Mouse (Mus musculus): ENCODE data around the gene Ncs1.

DNA sequence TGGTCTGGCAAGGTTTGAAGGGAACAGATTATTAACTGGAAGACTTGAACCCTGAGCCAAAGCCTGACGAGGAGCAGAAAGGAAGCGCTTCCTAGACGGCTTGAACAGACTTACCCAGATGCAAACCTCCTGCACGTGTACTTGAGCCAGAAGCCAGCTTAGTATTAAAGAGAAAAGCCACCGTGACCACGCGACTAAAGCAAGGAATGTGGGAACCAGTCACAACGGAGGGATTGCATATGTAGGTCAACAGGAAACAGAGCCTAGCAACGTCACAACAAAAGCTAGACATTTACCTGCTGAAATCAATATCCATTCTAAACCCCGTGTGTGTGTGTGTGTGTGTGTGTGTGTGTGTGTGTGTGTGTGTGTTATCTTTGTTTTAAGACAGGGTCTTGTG, 81.6 kb downstream of the Ncs1 start:
- TF ChIP-seq CTCF (IDR thresholded peaks at IDR 0.05; ENCODE audit: low read depth, low read length) (no peak), POLR2A (IDR thresholded peaks at IDR 0.05; ENCODE audit: extremely low read depth, insufficient read depth, low read length) (no peak)

All from liver, adult 2 months (tissue).